Mouse (Mus musculus): ENCODE measurements around the gene Nol9. TPM values are rescaled to one million over a fixed set of nuclear protein-coding genes. Genes with fewer than 3 reads are reported as not detected.
"Not testable (repeated sequence)": the region's sequence is repeated elsewhere in the genome, so short reads cannot be mapped to it uniquely, and the experiment has no call there.

The Nol9 gene
- polyA plus RNA-seq, 1 experiment from 2014 or later = 45.2 TPM

- Histone ChIP-seq H3K4me1 (replicated peaks) (peaks cover 39% of the 10 kb centered on the region), H3K4me2 (no peak overlapping the region), H3K36me3 (peaks cover 20% of the 10 kb centered on the region), H3K27me3 (peaks cover 7% of the 10 kb centered on the region; the same call in 1 of the 2 replicates), H3K9ac (replicated peaks) (no peak overlapping the region), H3K27ac (no peak overlapping the region), H3K9me3 (no peaks in the 10 kb centered on the region), H3K4me3 (replicated peaks) (no peak overlapping the region)
- no peak for ATAC-seq (ENCODE audit: insufficient number of reproducible peaks, insufficient read depth, low FRiP score, low TSS enrichment, low read depth)
- 48% methylated on average over 5 of the region's 5 CpGs for WGBS
Observed at GRCm38 (mm10) chr4:152029087-152029486, 10.0 kb upstream of the Nol9 start.

- Histone ChIP-seq H3K4me2 (no peak overlapping the region), H3K4me3 (replicated peaks) (no peak overlapping the region), H3K9ac (replicated peaks) (no peak overlapping the region; the same call in 1 of the 2 replicates), H3K27ac (no peak overlapping the region), H3K4me1 (replicated peaks) (peaks cover 31% of the 10 kb centered on the region), H3K9me3 (no peaks in the 10 kb centered on the region), H3K27me3 (peaks cover 7% of the 10 kb centered on the region; the same call in 1 of the 2 replicates), H3K36me3 (peaks cover 10% of the 10 kb centered on the region)
- WGBS = 77% methylated on average over 4 of the region's 4 CpGs
- ATAC-seq (ENCODE audit: insufficient number of reproducible peaks, insufficient read depth, low FRiP score, low TSS enrichment, low read depth) = no peak
Observed at GRCm38 (mm10) chr4:152029997-152030396, 9.1 kb upstream of the Nol9 start.

- Histone ChIP-seq H3K9ac (replicated peaks) (no peak overlapping the region), H3K4me2 (no peak overlapping the region), H3K36me3 (no peaks in the 10 kb centered on the region), H3K27ac (no peak overlapping the region), H3K4me3 (replicated peaks) (no peak overlapping the region), H3K4me1 (replicated peaks) (peaks cover 10% of the 10 kb centered on the region), H3K9me3 (no peaks in the 10 kb centered on the region), H3K27me3 (peaks cover 7% of the 10 kb centered on the region; the same call in 1 of the 2 replicates)
- WGBS = 89% methylated on average over 13 of the region's 13 CpGs
- ATAC-seq (ENCODE audit: insufficient number of reproducible peaks, insufficient read depth, low FRiP score, low TSS enrichment, low read depth) = no peak
Observed at GRCm38 (mm10) chr4:152032922-152033321, 6.2 kb upstream of the Nol9 start.

- not testable (repeated sequence) for H3K4me2 ChIP-seq; H3K36me3 ChIP-seq; H3K4me3 ChIP-seq (replicated peaks); H3K27ac ChIP-seq; H3K27me3 ChIP-seq; H3K9ac ChIP-seq (replicated peaks); ATAC-seq (ENCODE audit: insufficient number of reproducible peaks, insufficient read depth, low FRiP score, low TSS enrichment, low read depth); H3K9me3 ChIP-seq
- 91% methylated on average over 6 of the region's 6 CpGs for WGBS
- peaks cover 13% of the 10 kb centered on the region for H3K4me1 ChIP-seq (replicated peaks)
Observed at GRCm38 (mm10) chr4:152036464-152036863, 2.7 kb upstream of the Nol9 start.

GRCm38 (mm10) chr4:152038225-152038984 is 716 bp upstream of the Nol9 start, which contains the start of gene Tas1r1:
Gene Tas1r1, minus strand, starts transcription at chr4:152038568.
- peak within 1 kb of the TSS; percentile 56; the same call in 1 of the 2 replicates for H3K27ac ChIP-seq
- 45% methylated on average over 10 of the region's 10 CpGs for WGBS
- H3K36me3 ChIP-seq = peaks cover 26% of the 10 kb centered on the region
- peak within 1 kb of the TSS; percentile 95 for H3K4me2 ChIP-seq
- H3K4me1 ChIP-seq (replicated peaks) = peaks cover 13% of the 10 kb centered on the region
- H3K4me3 ChIP-seq (replicated peaks) = peak within 1 kb of the TSS; percentile 100
- no peaks in the 10 kb centered on the region for H3K27me3 ChIP-seq
- ATAC-seq (ENCODE audit: insufficient number of reproducible peaks, insufficient read depth, low FRiP score, low TSS enrichment, low read depth) = peak; percentile 56; the same call in 1 of the 2 replicates
- no peaks in the 10 kb centered on the region for H3K9me3 ChIP-seq
- H3K9ac ChIP-seq (replicated peaks) = peak within 1 kb of the TSS; percentile 88

GRCm38 (mm10) chr4:152039831-152040310 is 750 bp downstream of the Nol9 start:
- H3K9me3 ChIP-seq = no peaks in the 10 kb centered on the region
- no peak for ATAC-seq (ENCODE audit: insufficient number of reproducible peaks, insufficient read depth, low FRiP score, low TSS enrichment, low read depth)
- H3K27me3 ChIP-seq = no peaks in the 10 kb centered on the region
- peak overlapping the region; percentile 88 for H3K9ac ChIP-seq (replicated peaks)
- H3K4me3 ChIP-seq (replicated peaks) = peak overlapping the region; percentile 100
- peak overlapping the region; percentile 95 for H3K4me2 ChIP-seq
- WGBS = 5% methylated on average over 25 of the region's 25 CpGs
- peaks cover 40% of the 10 kb centered on the region for H3K36me3 ChIP-seq
- H3K4me1 ChIP-seq (replicated peaks) = peaks cover 13% of the 10 kb centered on the region
- peak overlapping the region; percentile 17; the same call in 1 of the 2 replicates for H3K27ac ChIP-seq

- Histone ChIP-seq H3K9ac (replicated peaks) (no peak overlapping the region), H3K27ac (no peak overlapping the region), H3K4me1 (replicated peaks) (peaks cover 13% of the 10 kb centered on the region), H3K4me2 (no peak overlapping the region), H3K36me3 (peaks cover 62% of the 10 kb centered on the region), H3K4me3 (replicated peaks) (no peak overlapping the region), H3K27me3 (no peaks in the 10 kb centered on the region), H3K9me3 (no peaks in the 10 kb centered on the region)
- ATAC-seq (ENCODE audit: insufficient number of reproducible peaks, insufficient read depth, low FRiP score, low TSS enrichment, low read depth) = no peak
- 97% methylated on average over 22 of the region's 22 CpGs for WGBS
Observed at GRCm38 (mm10) chr4:152041924-152042641, 3.0 kb downstream of the Nol9 start.

- peaks cover 73% of the 10 kb centered on the region for H3K36me3 ChIP-seq
- no peak overlapping the region for H3K4me2 ChIP-seq
- no peaks in the 10 kb centered on the region for H3K27me3 ChIP-seq
- H3K9me3 ChIP-seq = no peaks in the 10 kb centered on the region
- ATAC-seq (ENCODE audit: insufficient number of reproducible peaks, insufficient read depth, low FRiP score, low TSS enrichment, low read depth) = no peak
- 86% methylated on average over 3 of the region's 3 CpGs for WGBS
- peaks cover 13% of the 10 kb centered on the region for H3K4me1 ChIP-seq (replicated peaks)
- no peak overlapping the region for H3K4me3 ChIP-seq (replicated peaks)
- no peak overlapping the region for H3K27ac ChIP-seq
- no peak overlapping the region for H3K9ac ChIP-seq (replicated peaks)
Observed at GRCm38 (mm10) chr4:152043171-152043570, 4.0 kb downstream of the Nol9 start.

- Histone ChIP-seq H3K36me3 (peaks cover 87% of the 10 kb centered on the region), H3K4me1 (replicated peaks) (peaks cover 8% of the 10 kb centered on the region), H3K4me3 (replicated peaks) (no peak overlapping the region), H3K4me2 (no peak overlapping the region), H3K27me3 (no peaks in the 10 kb centered on the region), H3K9me3 (no peaks in the 10 kb centered on the region), H3K27ac (no peak overlapping the region), H3K9ac (replicated peaks) (no peak overlapping the region)
- 71% methylated on average over 6 of the region's 6 CpGs for WGBS
- no peak for ATAC-seq (ENCODE audit: insufficient number of reproducible peaks, insufficient read depth, low FRiP score, low TSS enrichment, low read depth)
Observed at GRCm38 (mm10) chr4:152044609-152045008, 5.5 kb downstream of the Nol9 start.

GRCm38 (mm10) chr4:152062390-152063110 is 23.4 kb downstream of the Nol9 start:
- WGBS = 77% methylated on average over 9 of the region's 9 CpGs
- no peak overlapping the region for H3K4me2 ChIP-seq
- no peaks in the 10 kb centered on the region for H3K4me1 ChIP-seq (replicated peaks)
- no peak overlapping the region for H3K27ac ChIP-seq
- ATAC-seq (ENCODE audit: insufficient number of reproducible peaks, insufficient read depth, low FRiP score, low TSS enrichment, low read depth) = no peak
- no peak overlapping the region for H3K4me3 ChIP-seq (replicated peaks)
- H3K27me3 ChIP-seq = no peaks in the 10 kb centered on the region
- peaks cover 52% of the 10 kb centered on the region for H3K36me3 ChIP-seq
- H3K9me3 ChIP-seq = no peaks in the 10 kb centered on the region
- H3K9ac ChIP-seq (replicated peaks) = no peak overlapping the region

- Histone ChIP-seq H3K9ac (replicated peaks) (no peak overlapping the region), H3K4me3 (replicated peaks) (no peak overlapping the region), H3K27ac (no peak overlapping the region), H3K4me1 (replicated peaks) (peaks cover 12% of the 10 kb centered on the region), H3K9me3 (no peaks in the 10 kb centered on the region), H3K27me3 (no peaks in the 10 kb centered on the region), H3K36me3 (peaks cover 9% of the 10 kb centered on the region), H3K4me2 (no peak overlapping the region)
- no peak for ATAC-seq (ENCODE audit: insufficient number of reproducible peaks, insufficient read depth, low FRiP score, low TSS enrichment, low read depth)
Observed at GRCm38 (mm10) chr4:152067280-152067679, 28.2 kb downstream of the Nol9 start.
